Mouse (Mus musculus) kidney, adult 9 months (tissue): ENCODE measurements around the gene Gm20388.

Source experiments
- DNase-seq: peaks from one replicate; pipeline ENCODE4 v3.0.0; 2022

The Gm20388 gene

GRCm38 (mm10) chr8:119916237-119916892 lies 5.7 kb downstream of the Gm20388 start:
- no peak for DNase-seq

- no peak for DNase-seq
Measured at GRCm38 (mm10) chr8:119917415-119917814, 6.8 kb downstream of the Gm20388 start.

GRCm38 (mm10) chr8:119918155-119918567 lies 7.5 kb downstream of the Gm20388 start:
- DNase-seq = no peak

GRCm38 (mm10) chr8:119923259-119923658 lies 12.6 kb downstream of the Gm20388 start:
- DNase-seq = no peak

- no peak for DNase-seq
Measured at GRCm38 (mm10) chr8:119925428-119925827, 14.8 kb downstream of the Gm20388 start.

- DNase-seq = peak; percentile 60
Measured at GRCm38 (mm10) chr8:119926474-119926873, 15.8 kb downstream of the Gm20388 start.

- peak; percentile 72 for DNase-seq
Measured at GRCm38 (mm10) chr8:119927422-119928092, 16.9 kb downstream of the Gm20388 start.

- no peak for DNase-seq
Measured at GRCm38 (mm10) chr8:119931317-119931716, 20.7 kb downstream of the Gm20388 start.

GRCm38 (mm10) chr8:119933681-119934080 lies 23.0 kb downstream of the Gm20388 start:
- DNase-seq = peak; percentile 74

- DNase-seq = peak; percentile 71
Measured at GRCm38 (mm10) chr8:119935541-119935940, 24.9 kb downstream of the Gm20388 start.

GRCm38 (mm10) chr8:119938481-119938880 lies 27.8 kb downstream of the Gm20388 start:
- DNase-seq = no peak

- DNase-seq = no peak
Measured at GRCm38 (mm10) chr8:119939336-119939735, 28.7 kb downstream of the Gm20388 start.

GRCm38 (mm10) chr8:119941471-119941870 lies 30.8 kb downstream of the Gm20388 start:
- no peak for DNase-seq

GRCm38 (mm10) chr8:119943616-119944015 lies 33.0 kb downstream of the Gm20388 start:
- DNase-seq = no peak

- DNase-seq = peak; percentile 89
Measured at GRCm38 (mm10) chr8:119944096-119944811, 33.6 kb downstream of the Gm20388 start.

- no peak for DNase-seq
Measured at GRCm38 (mm10) chr8:119946326-119946865, 35.8 kb downstream of the Gm20388 start.

- DNase-seq = no peak
Measured at GRCm38 (mm10) chr8:119947653-119948052, 37.0 kb downstream of the Gm20388 start.

- no peak for DNase-seq
Measured at GRCm38 (mm10) chr8:119948340-119948739, 37.7 kb downstream of the Gm20388 start.

GRCm38 (mm10) chr8:119952282-119952681 lies 41.6 kb downstream of the Gm20388 start:
- DNase-seq = no peak

GRCm38 (mm10) chr8:119952747-119953146 lies 42.1 kb downstream of the Gm20388 start:
- no peak for DNase-seq

GRCm38 (mm10) chr8:119955333-119955732 lies 44.7 kb downstream of the Gm20388 start:
- DNase-seq = no peak

GRCm38 (mm10) chr8:119958076-119958475 lies 47.4 kb downstream of the Gm20388 start:
- DNase-seq = peak; percentile 69

- no peak for DNase-seq
Measured at GRCm38 (mm10) chr8:119960531-119961104, 50.0 kb downstream of the Gm20388 start.
